11 mouse cellular contexts compared by ENCODE assay signal in genomic region chr7:131597779-131598482, GRCm38 (mm10). TPM values are rescaled to one million over a fixed set of nuclear protein-coding genes. Genes with fewer than 3 reads are reported as not detected.
DNase-seq lines count a peak whose midpoint lies in the region; ATAC-seq lines count a peak whose summit lies in the region.
"Had no signal": no experiment of that assay in that cellular context is flagged by ENCODE, and none has a peak within 500 bp of the region (broad histone marks: within the 10 kb centered on the region; RNA-seq: fewer than 3 reads in every experiment).

No protein-coding gene starts in this region.

- DNase-seq in left cerebral cortex, postnatal 4 days: peak; percentile 42
- DNase-seq in left cerebral cortex, postnatal 10 days (ENCODE audit: extremely low spot score in 1 of 2, low spot score in 2 of 2): no peak
- DNase-seq in embryonic facial prominence, embryonic 14.5 days (ENCODE audit: low spot score): peak; percentile 22
- DNase-seq in c-Kit-positive CD71-positive TER-119-positive erythroid progenitor cells, embryonic 14.5 days (ENCODE audit: low spot score): no peak
- DNase-seq in kidney, adult 8-10 months: no peak

- no peak overlapping the region for H3K4me3 ChIP-seq in embryonic facial prominence, embryonic 14.5 days (ENCODE audit: low read depth, low read length)
- H3K4me3 ChIP-seq in hindbrain, embryonic 15.5 days: no peak overlapping the region
- H3K4me3 ChIP-seq in neural tube, embryonic 13.5 days: no peak overlapping the region
- H3K4me3 ChIP-seq: myocyte; stomach, embryonic 15.5 days had no signal

- intact Hi-C loops in left cerebral cortex, postnatal 4 days (cut with DNase I): no loop called here
- intact Hi-C loops in left cerebral cortex, postnatal 10 days (cut with DNase I): no loop called here

- no peaks in the 10 kb centered on the region for H3K36me3 ChIP-seq in embryonic facial prominence, embryonic 14.5 days (ENCODE audit: control insufficient read depth, insufficient read depth, low read length)
- H3K36me3 ChIP-seq in hindbrain, embryonic 15.5 days: no peaks in the 10 kb centered on the region
- H3K36me3 ChIP-seq in neural tube, embryonic 13.5 days: no peaks in the 10 kb centered on the region
- H3K36me3 ChIP-seq: stomach, embryonic 15.5 days had no signal

- 17% methylated on average over 12 of the region's 12 CpGs for WGBS in embryonic facial prominence, embryonic 14.5 days
- 7% methylated on average over 12 of the region's 12 CpGs for WGBS in hindbrain, embryonic 15.5 days
- 10% methylated on average over 12 of the region's 12 CpGs for WGBS in neural tube, embryonic 13.5 days

- H3K4me2 ChIP-seq in embryonic facial prominence, embryonic 14.5 days (ENCODE audit: low read depth, low read length): 0 out of 2 replicates have a peak overlapping the region, but pooled peaks have one; percentile 18
- H3K4me2 ChIP-seq in hindbrain, embryonic 15.5 days: no peak overlapping the region
- peak overlapping the region; percentile 9 for H3K4me2 ChIP-seq in neural tube, embryonic 13.5 days
- H3K4me2 ChIP-seq: stomach, embryonic 15.5 days had no signal

- H3K9ac ChIP-seq in embryonic facial prominence, embryonic 14.5 days (ENCODE audit: low read depth, low read length): 0 out of 2 replicates have a peak overlapping the region, but pooled peaks have one; percentile 11
- no peak overlapping the region for H3K9ac ChIP-seq in hindbrain, embryonic 15.5 days
- peak overlapping the region; percentile 26; the same call in 1 of the 2 replicates for H3K9ac ChIP-seq in neural tube, embryonic 13.5 days
- H3K9ac ChIP-seq: stomach, embryonic 15.5 days had no signal

- H3K4me1 ChIP-seq in embryonic facial prominence, embryonic 14.5 days (ENCODE audit: control insufficient read depth, insufficient read depth, low read length): peaks cover 10% of the 10 kb centered on the region
- peaks cover 9% of the 10 kb centered on the region for H3K4me1 ChIP-seq in hindbrain, embryonic 15.5 days (replicated peaks)
- peaks cover 20% of the 10 kb centered on the region for H3K4me1 ChIP-seq in neural tube, embryonic 13.5 days (replicated peaks)
- H3K4me1 ChIP-seq: stomach, embryonic 15.5 days had no signal

- H3K27me3 ChIP-seq in embryonic facial prominence, embryonic 14.5 days (replicated peaks; ENCODE audit: control insufficient read depth, insufficient read depth, low read length): no peaks in the 10 kb centered on the region
- H3K27me3 ChIP-seq in hindbrain, embryonic 15.5 days: peaks cover 15% of the 10 kb centered on the region; the same call in 1 of the 2 replicates
- H3K27me3 ChIP-seq in neural tube, embryonic 13.5 days: peaks cover 76% of the 10 kb centered on the region
- H3K27me3 ChIP-seq: stomach, embryonic 15.5 days had no signal

- H3K9me3 ChIP-seq in embryonic facial prominence, embryonic 14.5 days (ENCODE audit: control insufficient read depth, low read length): no peaks in the 10 kb centered on the region
- H3K9me3 ChIP-seq in hindbrain, embryonic 15.5 days: no peaks in the 10 kb centered on the region
- no peaks in the 10 kb centered on the region for H3K9me3 ChIP-seq in neural tube, embryonic 13.5 days
- H3K9me3 ChIP-seq: stomach, embryonic 15.5 days had no signal

- no peak overlapping the region for H3K27ac ChIP-seq in embryonic facial prominence, embryonic 14.5 days (replicated peaks; ENCODE audit: low read depth, low read length)
- H3K27ac ChIP-seq in hindbrain, embryonic 15.5 days (replicated peaks): no peak overlapping the region
- no peak overlapping the region for H3K27ac ChIP-seq in neural tube, embryonic 13.5 days (replicated peaks)
- H3K27ac ChIP-seq: stomach, embryonic 15.5 days had no signal

- peak; percentile 18; the same call in 1 of the 2 replicates for ATAC-seq in embryonic facial prominence, embryonic 14.5 days (ENCODE audit: low read depth)
- ATAC-seq in hindbrain, embryonic 15.5 days (ENCODE audit: low FRiP score, low read depth): peak; percentile 27; the same call in 1 of the 2 replicates
- peak; percentile 85 for ATAC-seq in neural tube, embryonic 13.5 days (ENCODE audit: low read depth)

RNA-seq across cellular contexts. Expression of gene Bub3, which starts 37.9 kb away (rescaled TPM):
- total RNA-seq in left cerebral cortex, postnatal 4 days (2021): 10 to 100 TPM; 56.6 to 59.5 TPM
- 10 to 100 TPM; 56.1 to 57.0 TPM for total RNA-seq in left cerebral cortex, postnatal 10 days (2021)
- polyA plus RNA-seq in embryonic facial prominence, embryonic 14.5 days (2014; fragmentation: Nextera tagmentation; extraction: Ambion mirVana): 157 and 183 TPM in 2 replicates
- 158 and 164 TPM in 2 replicates for polyA plus RNA-seq in hindbrain, embryonic 15.5 days (2015; fragmentation: Nextera tagmentation; extraction: Ambion mirVana)
- polyA plus RNA-seq in neural tube, embryonic 13.5 days (2015; fragmentation: Nextera tagmentation; extraction: Ambion mirVana): 148 and 173 TPM in 2 replicates

RNA-seq across cellular contexts. Expression of gene Hmx2, which starts 49.4 kb away (rescaled TPM):
- not detected for total RNA-seq in left cerebral cortex, postnatal 4 days (2021)
- total RNA-seq in left cerebral cortex, postnatal 10 days (2021): not detected
- 0.17 and 0.39 TPM in 2 replicates for polyA plus RNA-seq in embryonic facial prominence, embryonic 14.5 days (2014; fragmentation: Nextera tagmentation; extraction: Ambion mirVana)
- polyA plus RNA-seq in hindbrain, embryonic 15.5 days (2015; fragmentation: Nextera tagmentation; extraction: Ambion mirVana): 1.3 and 1.4 TPM in 2 replicates
- polyA plus RNA-seq in neural tube, embryonic 13.5 days (2015; fragmentation: Nextera tagmentation; extraction: Ambion mirVana): 1.2 and 1.5 TPM in 2 replicates
- total RNA-seq: left cerebral cortex, postnatal 36 days had no signal

RNA-seq across cellular contexts. Expression of gene Hmx3, which starts 55.3 kb away (rescaled TPM):
- total RNA-seq in left cerebral cortex, postnatal 4 days (2021): not detected
- not detected for total RNA-seq in left cerebral cortex, postnatal 10 days (2021)
- 0.26 and 0.37 TPM in 2 replicates for polyA plus RNA-seq in embryonic facial prominence, embryonic 14.5 days (2014; fragmentation: Nextera tagmentation; extraction: Ambion mirVana)
- polyA plus RNA-seq in hindbrain, embryonic 15.5 days (2015; fragmentation: Nextera tagmentation; extraction: Ambion mirVana): 0.60 and 0.93 TPM in 2 replicates
- 0.52 and 1.0 TPM in 2 replicates for polyA plus RNA-seq in neural tube, embryonic 13.5 days (2015; fragmentation: Nextera tagmentation; extraction: Ambion mirVana)
- total RNA-seq: left cerebral cortex, postnatal 36 days; MEL had no signal

Comparison
In these comparisons a context has a peak if more than half of its experiments do, and no peak if none do; other contexts are left out.
1. DNase-seq: peak in left cerebral cortex, postnatal 4 days (single experiment) and embryonic facial prominence, embryonic 14.5 days (single experiment); none in left cerebral cortex, postnatal 10 days (0 of 2), c-Kit-positive CD71-positive TER-119-positive erythroid progenitor cells, embryonic 14.5 days (single experiment) and kidney, adult 8-10 months (0 of 2).
2. ATAC-seq: peak in every context shown above with its lines; median percentile 85 in neural tube, embryonic 13.5 days; 27 in hindbrain, embryonic 15.5 days; 18 in embryonic facial prominence, embryonic 14.5 days.